Mouse (Mus musculus): ENCODE results near the gene Morc3. TPM values are rescaled to one million over a fixed set of nuclear protein-coding genes. Genes with fewer than 3 reads are reported as not detected.
A peak's percentile ranks its signal among the peaks of the same experiment; 100 is the strongest.

Morc3 gene
- total RNA-seq, 2 experiments from 2014 or later, result 24.5 to 24.7 TPM

DNA sequence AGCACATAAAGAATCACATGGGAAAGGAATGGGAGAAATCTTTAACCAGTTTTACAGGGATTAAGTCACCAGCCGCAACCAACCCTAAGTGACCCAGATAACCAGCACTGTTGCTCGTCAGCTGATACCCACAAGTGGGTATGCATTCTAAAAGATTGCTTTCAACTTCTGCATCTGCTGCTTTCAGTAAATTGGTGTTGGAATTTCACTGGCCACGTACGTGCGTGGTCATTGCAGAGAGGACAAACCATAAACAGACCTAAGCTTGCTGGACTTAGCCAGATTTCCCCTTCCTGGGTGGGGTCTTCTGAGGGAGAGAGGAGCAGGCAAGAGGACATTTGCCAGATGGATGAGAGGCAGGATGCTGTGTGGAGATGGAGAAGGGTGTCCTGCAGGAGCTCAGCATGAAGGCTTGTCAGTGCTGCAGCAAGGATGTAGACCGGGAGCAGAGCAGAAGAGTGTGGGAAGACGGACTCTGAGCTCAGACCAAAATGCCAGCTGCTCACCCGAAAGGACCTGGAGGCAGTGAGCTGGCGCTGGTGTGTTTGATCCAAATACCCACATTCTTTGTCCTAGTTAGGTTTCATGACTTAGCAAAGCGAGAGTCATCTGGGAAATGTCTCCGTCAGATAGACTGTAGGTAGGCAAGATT, 34.0 kb upstream of the Morc3 start:
- peak in 1 of 2 experiments; percentile 53 for DNase-seq (ENCODE audit: extremely low spot score in 1 of 2, low spot score in 2 of 2)
- Histone ChIP-seq H3K27ac (peak overlapping the region; percentile 71), H3K4me3 (no peak overlapping the region)
- intact Hi-C loops (cut with DNase I), result no loop called here
- no peak for TF ChIP-seq CTCF (IDR thresholded peaks at IDR 0.05)

DNA sequence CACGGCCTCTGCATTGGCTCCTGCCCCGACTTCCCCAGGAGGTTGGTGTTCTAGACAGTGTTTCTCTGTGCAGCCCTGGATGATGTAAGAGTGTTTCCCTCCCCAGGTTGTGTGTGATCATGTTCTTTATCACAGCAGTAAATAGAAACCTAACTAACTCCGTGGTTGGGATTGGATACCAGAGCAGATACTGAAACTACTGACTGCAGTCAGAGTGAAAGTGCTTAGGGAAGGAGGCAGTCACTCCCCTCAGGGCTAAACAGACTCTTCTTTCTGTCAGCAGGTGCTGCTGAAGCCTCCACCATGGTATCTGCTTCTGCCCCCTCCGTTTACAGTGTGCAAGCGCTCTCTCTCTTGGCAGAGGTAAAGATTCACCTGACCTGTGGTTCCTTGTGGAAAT, 33.3 kb upstream of the Morc3 start:
- Histone ChIP-seq H3K4me3 (no peak overlapping the region), H3K27ac (peak overlapping the region; percentile 9; the same call in 1 of the 2 replicates)
- intact Hi-C loops (cut with DNase I), result no loop called here
- no peak for TF ChIP-seq CTCF (IDR thresholded peaks at IDR 0.05)
- no peak for DNase-seq (ENCODE audit: extremely low spot score in 1 of 2, low spot score in 2 of 2)

- intact Hi-C loops (cut with DNase I), result no loop called here
- TF ChIP-seq CTCF (IDR thresholded peaks at IDR 0.05), result no peak
- no peak overlapping the region for H3K4me3 ChIP-seq
- no peak for DNase-seq (ENCODE audit: extremely low spot score in 1 of 2, low spot score in 2 of 2)
- H3K27ac ChIP-seq, result peak overlapping the region; percentile 36; the same call in 1 of the 2 replicates
Observed at GRCm38 (mm10) chr16:93799071-93799470, 32.9 kb upstream of the Morc3 start.

DNA sequence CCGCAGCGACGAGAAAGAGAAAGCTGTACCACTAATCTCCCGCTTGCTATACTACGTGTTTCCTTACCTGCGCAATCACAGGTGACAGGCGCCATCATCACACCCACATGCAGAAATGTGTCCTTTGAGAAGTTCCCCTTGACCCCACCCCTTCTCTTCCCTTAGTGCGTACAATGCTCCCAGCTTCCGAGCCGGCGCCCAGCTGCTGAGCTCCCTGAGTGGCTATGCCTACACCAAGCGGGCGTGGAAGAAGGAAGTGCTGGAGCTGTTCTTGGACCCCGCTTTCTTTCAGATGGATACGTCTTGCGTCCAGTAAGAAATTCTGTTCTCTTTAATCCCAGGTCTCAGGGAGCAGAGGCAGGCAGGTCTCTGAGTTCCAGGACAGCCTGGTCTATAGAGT, 32.0 kb upstream of the Morc3 start:
- Histone ChIP-seq H3K4me3 (no peak overlapping the region), H3K27ac (no peak overlapping the region)
- intact Hi-C loops (cut with DNase I), result no loop called here
- no peak for DNase-seq (ENCODE audit: extremely low spot score in 1 of 2, low spot score in 2 of 2)
- no peak for TF ChIP-seq CTCF (IDR thresholded peaks at IDR 0.05)

DNA sequence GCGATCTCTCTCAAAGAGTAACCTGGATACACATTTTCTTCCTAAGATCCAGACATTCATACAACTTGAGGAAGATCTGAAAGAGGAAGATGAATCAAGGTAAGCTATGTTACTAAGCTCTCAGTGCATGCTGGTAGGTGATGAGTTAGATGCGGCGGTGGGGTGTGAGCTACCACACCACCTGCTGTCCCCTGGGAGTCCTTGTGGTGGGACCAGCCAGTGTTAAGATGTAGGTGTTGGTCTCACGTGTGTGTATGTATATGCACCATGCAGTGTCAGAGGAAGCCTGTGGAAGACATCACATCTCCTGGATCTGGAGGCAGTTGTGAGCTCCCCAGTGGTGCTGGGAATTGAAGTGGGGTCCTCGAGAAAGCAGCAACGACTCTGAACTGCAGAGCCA, 24.8 kb upstream of the Morc3 start:
- TF ChIP-seq CTCF (IDR thresholded peaks at IDR 0.05), result no peak
- Histone ChIP-seq H3K27ac (no peak overlapping the region), H3K4me3 (no peak overlapping the region)
- DNase-seq (ENCODE audit: extremely low spot score in 1 of 2, low spot score in 2 of 2), result no peak
- intact Hi-C loops (cut with DNase I), result no loop called here

GRCm38 (mm10) chr16:93807961-93808554, 23.9 kb upstream of the Morc3 start:
- no peak overlapping the region for H3K27ac ChIP-seq
- no peak for DNase-seq (ENCODE audit: extremely low spot score in 1 of 2, low spot score in 2 of 2)

DNA sequence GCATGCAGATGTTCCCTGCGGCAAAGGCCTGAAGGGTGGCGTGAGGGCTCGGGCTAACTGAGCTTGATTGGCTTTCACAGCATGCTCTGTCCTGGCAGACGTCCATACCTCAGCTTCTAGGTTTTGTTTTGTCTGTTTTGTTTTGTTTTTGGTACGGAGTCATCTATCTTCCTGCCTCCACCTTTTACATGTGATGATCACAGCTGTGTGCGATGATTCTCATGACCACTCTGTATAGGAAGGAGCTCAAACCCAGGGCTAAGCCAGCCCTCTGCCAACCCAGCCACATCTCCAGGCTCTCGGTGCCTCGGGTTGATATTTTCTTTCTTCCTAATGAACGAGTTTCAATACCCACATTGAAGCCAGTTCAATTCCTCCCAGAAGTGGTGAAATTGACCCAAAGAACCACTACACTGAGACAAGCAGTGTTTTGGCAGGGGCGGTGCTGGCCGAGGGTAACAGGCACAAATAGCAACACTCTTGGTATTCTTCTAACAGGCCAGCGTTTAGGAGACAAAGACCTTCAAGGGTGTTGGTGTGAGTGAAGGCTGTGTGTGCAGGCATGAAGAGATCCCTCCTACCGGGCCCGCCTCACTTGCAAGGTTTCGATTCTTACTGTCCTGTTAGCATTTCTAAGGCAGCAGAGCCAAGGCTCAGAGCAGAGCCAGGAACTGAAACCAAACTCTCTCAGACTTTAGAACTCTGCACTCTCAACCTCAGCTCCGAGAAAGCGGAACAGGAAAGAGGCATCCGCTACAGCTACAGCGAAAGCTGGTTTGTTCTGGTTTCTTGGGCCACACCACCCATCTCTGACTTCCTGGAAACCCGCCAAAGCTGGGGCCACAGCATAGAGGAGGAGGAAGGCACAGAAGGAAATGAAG, 15.8 kb upstream of the Morc3 start:
- peak in 1 of 2 experiments; percentile 29 for DNase-seq (ENCODE audit: extremely low spot score in 1 of 2, low spot score in 2 of 2)
- peak overlapping the region; percentile 29 for H3K27ac ChIP-seq
- intact Hi-C loops (cut with DNase I), result no loop called here
- H3K4me3 ChIP-seq, result no peak overlapping the region; the same call in 1 of the 2 replicates
- TF ChIP-seq CTCF (IDR thresholded peaks at IDR 0.05), result no peak

More at GRCm38 (mm10) chr16:93807961-93808554, 23.9 kb upstream of the Morc3 start:
- intact Hi-C loops (cut with DNase I), result no loop called here
- H3K4me3 ChIP-seq, result no peak overlapping the region
- TF ChIP-seq CTCF (IDR thresholded peaks at IDR 0.05), result no peak

- Histone ChIP-seq H3K4me3 (no peak overlapping the region; the same call in 1 of the 2 replicates), H3K27ac (peak overlapping the region; percentile 29; the same call in 1 of the 2 replicates)
- intact Hi-C loops (cut with DNase I), result no loop called here
- TF ChIP-seq CTCF (IDR thresholded peaks at IDR 0.05), result no peak; the same call in 1 of the 2 replicates
- no peak for DNase-seq (ENCODE audit: extremely low spot score in 1 of 2, low spot score in 2 of 2)
Observed at GRCm38 (mm10) chr16:93816861-93817260, 15.1 kb upstream of the Morc3 start.

- H3K27ac ChIP-seq, result no peak overlapping the region
- no peak for TF ChIP-seq CTCF (IDR thresholded peaks at IDR 0.05)
- intact Hi-C loops (cut with DNase I), result no loop called here
- no peak for DNase-seq (ENCODE audit: extremely low spot score in 1 of 2, low spot score in 2 of 2)
- H3K4me3 ChIP-seq, result no peak overlapping the region
Observed at GRCm38 (mm10) chr16:93817371-93817770, 14.6 kb upstream of the Morc3 start.

DNA sequence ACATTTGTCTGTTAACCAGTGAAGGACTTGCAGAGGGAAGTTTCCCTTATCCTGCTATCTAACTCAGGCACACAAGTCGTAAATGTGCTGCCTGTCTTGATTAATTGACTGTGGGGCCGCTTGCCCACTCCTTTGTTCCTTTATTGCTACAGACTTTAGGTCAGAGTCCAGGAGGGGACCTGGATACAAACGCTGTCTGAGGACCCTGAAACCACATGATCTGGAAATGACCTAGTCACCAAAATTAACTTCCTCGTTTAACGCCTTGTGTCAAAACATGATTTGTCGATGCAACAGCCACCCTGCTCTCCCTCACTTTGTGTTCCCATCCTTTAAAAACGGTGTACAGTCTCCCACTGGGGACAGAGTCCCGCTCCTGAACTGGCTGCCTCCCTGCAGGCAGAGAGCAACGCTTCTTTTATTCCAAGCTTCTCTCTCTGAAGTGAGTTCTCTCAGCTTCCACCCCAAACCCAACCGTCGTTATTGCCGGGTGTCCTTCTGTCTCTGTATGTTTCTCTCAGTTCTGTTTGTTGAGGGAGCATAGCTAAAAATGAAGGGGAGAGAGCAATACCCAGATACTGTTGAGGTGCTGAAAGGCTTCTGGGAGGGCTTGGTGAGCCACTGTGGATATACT, 13.1 kb upstream of the Morc3 start:
- H3K4me3 ChIP-seq, result no peak overlapping the region
- no peak overlapping the region for H3K27ac ChIP-seq
- intact Hi-C loops (cut with DNase I), result no loop called here
- no peak for TF ChIP-seq CTCF (IDR thresholded peaks at IDR 0.05)
- DNase-seq (ENCODE audit: extremely low spot score in 1 of 2, low spot score in 2 of 2), result no peak

DNA sequence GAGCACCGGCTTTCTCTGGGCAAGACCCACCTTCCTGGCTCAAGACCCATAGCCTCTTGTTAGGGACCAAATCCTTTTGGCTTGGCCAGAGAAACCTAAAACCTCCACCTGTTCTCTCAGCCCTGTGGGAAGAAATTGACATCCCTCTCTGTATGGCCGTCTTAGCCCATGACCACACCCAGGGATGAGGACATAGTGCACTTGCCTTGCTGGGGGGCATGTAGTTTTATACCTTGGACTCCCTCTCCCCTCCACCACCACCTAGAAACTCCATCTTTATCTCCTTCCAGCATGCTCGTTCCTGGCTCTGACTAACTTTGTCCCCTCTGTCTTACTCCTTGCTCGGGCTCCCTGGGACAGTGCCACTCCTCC, 12.6 kb upstream of the Morc3 start:
- intact Hi-C loops (cut with DNase I), result no loop called here
- Histone ChIP-seq H3K4me3 (no peak overlapping the region), H3K27ac (no peak overlapping the region)
- TF ChIP-seq CTCF (IDR thresholded peaks at IDR 0.05), result no peak
- no peak for DNase-seq (ENCODE audit: extremely low spot score in 1 of 2, low spot score in 2 of 2)

GRCm38 (mm10) chr16:93820040-93820439, 11.9 kb upstream of the Morc3 start:
- intact Hi-C loops (cut with DNase I), result no loop called here
- TF ChIP-seq CTCF (IDR thresholded peaks at IDR 0.05), result no peak

More at GRCm38 (mm10) chr16:93820040-93820439, 11.9 kb upstream of the Morc3 start:
- no peak for DNase-seq (ENCODE audit: extremely low spot score in 1 of 2, low spot score in 2 of 2)
- H3K4me3 ChIP-seq, result no peak overlapping the region
- H3K27ac ChIP-seq, result no peak overlapping the region

Measured in left cerebral cortex, adult 2 months (tissue).